Mouse (Mus musculus) MEL (cell line): ENCODE results near the gene Gm28729.

Source experiments
- CHD2 ChIP-seq: IDR thresholded peaks from 2 replicates; pipeline ENCODE4 v1.6.1; 2011; ENCODE audit warnings: low read length, improper control_type of control experiment
- CTCF ChIP-seq, 3 experiments: IDR thresholded peaks in 2 of 3; conservative IDR thresholded peaks in 1 of 3; 2 replicates each; pipeline ENCODE4 v1.5.1; 2011 to 2012; ENCODE audit warnings: low read length in 3 of 3, low read depth in 2 of 3, mild to moderate bottlenecking in 2 of 3, improper control_type of control experiment in 1 of 3, inconsistent platforms in 1 of 3, mixed read lengths in 1 of 3, moderate library complexity in 1 of 3; ENCODE audit not compliant: control insufficient read depth in 1 of 3, insufficient read depth in 1 of 3, poor library complexity in 1 of 3, severe bottlenecking in 1 of 3
- KAT2A ChIP-seq: conservative IDR thresholded peaks from 2 replicates; pipeline ENCODE4 v1.6.1; 2012; ENCODE audit warnings: low read depth, low read length, improper control_type of control experiment, inconsistent platforms
- MAX ChIP-seq: IDR thresholded peaks from 2 replicates; pipeline ENCODE4 v1.6.1; 2011; ENCODE audit warnings: low read length, improper control_type of control experiment
- POLR2AphosphoS5 ChIP-seq: IDR thresholded peaks from 2 replicates; pipeline ENCODE4 v1.6.1; 2012; ENCODE audit warnings: low read depth, borderline replicate concordance, mild to moderate bottlenecking, inconsistent platforms, low read length, moderate library complexity, mixed read lengths
- SIN3A ChIP-seq: IDR thresholded peaks from 2 replicates; pipeline ENCODE4 v1.6.1; 2012; ENCODE audit warnings: low read length, improper control_type of control experiment, inconsistent platforms
- TAL1 ChIP-seq: IDR thresholded peaks from 2 replicates; pipeline ENCODE4 v1.6.1; 2012; ENCODE audit warnings: mild to moderate bottlenecking, inconsistent platforms, low read length, moderate library complexity, mixed read lengths
- ZC3H11A ChIP-seq: IDR thresholded peaks from 2 replicates; pipeline ENCODE4 v1.6.1; 2012; ENCODE audit warnings: low read depth, mild to moderate bottlenecking, inconsistent platforms, low read length, improper control_type of control experiment

DNA sequence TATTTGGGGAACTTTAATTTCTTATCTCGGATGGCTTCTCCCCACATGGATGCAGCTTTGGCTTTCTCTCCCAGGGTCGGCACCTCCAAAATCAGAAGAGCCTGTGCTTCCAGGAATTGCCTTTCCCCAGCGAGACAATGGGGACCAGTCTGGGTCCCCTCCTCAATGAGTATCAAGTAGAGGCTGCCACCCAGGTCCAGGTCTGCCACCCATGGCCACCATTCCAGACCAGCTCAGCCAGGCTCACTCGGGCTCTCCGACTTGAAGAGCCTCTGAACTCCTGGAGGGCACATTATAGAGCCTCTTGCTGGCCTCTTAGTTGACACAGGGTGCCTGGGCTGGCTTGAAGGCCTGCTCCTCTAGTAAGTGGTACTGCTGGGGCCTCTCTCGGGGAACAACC lies 8.4 kb upstream of the Gm28729 start:
- no peak for TF ChIP-seq TAL1
- TF ChIP-seq POLR2AphosphoS5 = no peak
- no peak for TF ChIP-seq CHD2
- no peak for TF ChIP-seq SIN3A
- TF ChIP-seq MAX = no peak
- TF ChIP-seq KAT2A = no peak
- TF ChIP-seq ZC3H11A = no peak
- TF ChIP-seq CTCF (IDR thresholded peaks at IDR 0.05 in 2 of 3, conservative IDR thresholded peaks at IDR 0.05 in 1 of 3; ENCODE audit: control insufficient read depth in 1 of 3, insufficient read depth in 1 of 3, low read depth in 2 of 3, low read length in 3 of 3, poor library complexity in 1 of 3, severe bottlenecking in 1 of 3) = no peak
